Mouse (Mus musculus) kidney, adult 2 months (tissue): ENCODE measurements around the gene Sdk2. TPM values are rescaled to one million over a fixed set of nuclear protein-coding genes. Genes with fewer than 3 reads are reported as not detected.
A peak's percentile ranks its signal among the peaks of the same experiment; 100 is the strongest.

ENCODE experiments used
- DNase-seq: peaks from one replicate; pipeline ENCODE4 v3.0.0; 2021
- H3K27ac ChIP-seq: fragments of 200-500 bp; 2 replicates; pipeline ENCODE4 v1.5.1; 2012; ENCODE audit warnings: low read depth, low read length, control low read depth, inconsistent platforms; ENCODE audit not compliant: insufficient read depth
- H3K27me3 ChIP-seq: fragments of 200-500 bp; replicated peaks from 2 replicates; pipeline ENCODE4 v1.6.1; 2012; ENCODE audit warnings: mild to moderate bottlenecking, moderate library complexity, low read length, inconsistent platforms; ENCODE audit not compliant: control insufficient read depth, insufficient read depth
- H3K36me3 ChIP-seq: fragments of 200-500 bp; 2 replicates; pipeline ENCODE4 v1.6.1; 2012; ENCODE audit warnings: mild to moderate bottlenecking, moderate library complexity, low read length, inconsistent platforms; ENCODE audit not compliant: control insufficient read depth, insufficient read depth
- H3K4me1 ChIP-seq: fragments of 200-500 bp; 2 replicates; pipeline ENCODE4 v1.6.1; 2011; ENCODE audit warnings: low read length; ENCODE audit not compliant: control insufficient read depth, insufficient read depth
- H3K4me3 ChIP-seq: fragments of 200-500 bp; 2 replicates; pipeline ENCODE4 v1.5.1; 2011; ENCODE audit warnings: mild to moderate bottlenecking, low read depth, low read length, control low read depth; ENCODE audit not compliant: insufficient read depth
- CTCF ChIP-seq: fragments of 200-500 bp; conservative IDR thresholded peaks from 2 replicates; pipeline ENCODE4 v1.5.1; 2011; ENCODE audit warnings: low read depth, mild to moderate bottlenecking, control low read depth, low read length, moderate library complexity, mixed read lengths; ENCODE audit not compliant: insufficient read depth, insufficient read length
- POLR2A ChIP-seq: fragments of 200-500 bp; IDR thresholded peaks from one replicate; pipeline ENCODE4 v1.6.1; 2011; ENCODE audit warnings: low read depth, low read length, control low read depth
- WGBS: fragments of 180-500 bp; shearing (Covaris S2); methylation state at CpG from one replicate; pipeline ENCODE4 v1.1.7; 2018; 5-methylcytosine and 5-hydroxymethylcytosine counted together
- polyA plus RNA-seq: library from polyadenylated mRNA; depleted of rRNA; stranded (reverse); fragments of >200 nt; gene quantifications from 2 replicates; pipeline ENCODE4 v1.2.3, GENCODE M21; 2012

Sdk2 gene
- polyA plus RNA-seq, 1 experiment, result 0.63 TPM

DNA sequence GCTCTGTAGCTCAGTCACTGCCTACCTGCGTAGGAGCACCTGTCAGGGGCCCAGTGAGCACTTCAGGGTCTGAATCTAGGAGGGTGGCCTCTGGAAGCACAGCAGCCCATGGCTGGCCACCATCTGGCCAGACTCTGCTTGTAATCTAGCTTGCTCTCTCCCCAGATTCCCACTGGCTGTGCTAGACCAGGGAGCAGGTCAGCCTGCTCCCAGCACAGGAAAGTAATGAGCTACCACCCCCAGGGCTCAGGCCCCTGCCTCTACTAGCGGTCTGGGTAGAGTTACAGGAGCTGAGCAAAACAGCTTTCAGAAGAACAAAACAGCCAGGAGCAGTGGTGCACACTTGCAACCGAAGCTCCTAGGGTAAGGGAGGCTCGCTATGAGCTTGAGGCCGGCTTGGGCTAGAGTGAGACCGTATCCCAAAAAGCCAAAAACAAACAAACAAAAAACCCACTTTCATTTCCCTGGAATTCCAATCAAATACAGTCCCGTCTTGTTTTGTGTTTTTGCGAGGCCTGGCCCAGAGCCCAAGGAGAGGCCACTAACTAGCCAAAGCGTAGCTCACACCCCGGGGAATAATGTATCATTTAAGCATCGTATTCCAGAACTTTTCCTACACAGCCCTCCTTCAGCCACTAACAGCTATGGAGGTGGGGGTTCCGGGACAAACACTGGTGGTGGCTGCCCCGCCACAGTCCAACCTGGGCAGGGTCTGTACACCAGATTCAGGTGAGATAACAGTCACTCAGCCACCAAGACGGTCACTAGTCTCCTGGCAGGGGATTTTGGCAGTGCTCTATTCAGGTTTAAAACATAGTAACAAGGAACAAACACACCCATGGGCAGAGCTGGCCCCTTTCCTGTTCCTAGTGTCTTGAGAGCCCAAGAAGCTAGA is 339.6 kb downstream of the Sdk2 start:
- H3K4me3 ChIP-seq, result no peak overlapping the region
- 64% methylated on average over 14 of the region's 14 CpGs for WGBS
- no peaks in the 10 kb centered on the region for H3K27me3 ChIP-seq
- no peaks in the 10 kb centered on the region for H3K36me3 ChIP-seq
- no peak for DNase-seq
- no peak for TF ChIP-seq CTCF
- no peak for TF ChIP-seq POLR2A
- H3K27ac ChIP-seq, result peak overlapping the region; percentile 10; the same call in 1 of the 2 replicates
- H3K4me1 ChIP-seq, result peaks cover 23% of the 10 kb centered on the region; the same call in 1 of the 2 replicates
